Mouse (Mus musculus): ENCODE measurements at regions not wholly inside any gene's neighbourhood (a gene's known extent, or its start where the extent isn't known, plus 50 kb on each side); places are given as distances from the start of the nearest gene placed in this dataset.
A peak's percentile ranks its signal among the peaks of the same experiment; 100 is the strongest.

DNA sequence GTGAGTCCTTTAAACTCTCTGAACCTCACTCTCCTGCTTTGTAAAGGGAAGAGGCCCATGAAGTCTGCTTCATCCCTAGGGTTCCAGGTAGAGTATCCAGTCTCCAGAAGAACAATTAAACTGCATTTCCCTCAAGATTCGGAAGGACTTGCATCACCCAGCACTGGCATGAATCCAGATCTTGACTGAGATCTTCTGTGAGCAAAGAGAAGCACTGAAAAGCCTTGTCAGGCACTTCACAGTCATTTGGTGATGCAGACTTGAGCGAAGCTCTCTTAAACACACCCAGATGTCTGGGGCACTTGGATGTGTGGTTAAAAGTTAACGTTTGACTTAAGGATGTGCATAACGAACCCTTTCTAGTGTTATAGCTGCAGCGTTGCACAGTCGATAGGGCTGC, 247.4 kb upstream of the Noct start:
- Histone ChIP-seq H3K9me3 (ENCODE audit: low read length) (no peaks in the 10 kb centered on the region), H3K4me3 (ENCODE audit: low read length) (no peak overlapping the region), H3K27ac (ENCODE audit: low read length) (no peak overlapping the region), H3K4me2 (replicated peaks; ENCODE audit: low read depth, low read length) (no peak overlapping the region), H3K9ac (replicated peaks; ENCODE audit: low read length) (no peak overlapping the region), H3K4me1 (ENCODE audit: insufficient read depth, low read length) (no peaks in the 10 kb centered on the region), H3K27me3 (ENCODE audit: insufficient read depth, low read length) (no peaks in the 10 kb centered on the region), H3K36me3 (ENCODE audit: insufficient read depth, low read length) (no peaks in the 10 kb centered on the region)
- WGBS = 69% methylated on average over 6 of the region's 6 CpGs
- ATAC-seq (ENCODE audit: low FRiP score, low TSS enrichment) = no peak

DNA sequence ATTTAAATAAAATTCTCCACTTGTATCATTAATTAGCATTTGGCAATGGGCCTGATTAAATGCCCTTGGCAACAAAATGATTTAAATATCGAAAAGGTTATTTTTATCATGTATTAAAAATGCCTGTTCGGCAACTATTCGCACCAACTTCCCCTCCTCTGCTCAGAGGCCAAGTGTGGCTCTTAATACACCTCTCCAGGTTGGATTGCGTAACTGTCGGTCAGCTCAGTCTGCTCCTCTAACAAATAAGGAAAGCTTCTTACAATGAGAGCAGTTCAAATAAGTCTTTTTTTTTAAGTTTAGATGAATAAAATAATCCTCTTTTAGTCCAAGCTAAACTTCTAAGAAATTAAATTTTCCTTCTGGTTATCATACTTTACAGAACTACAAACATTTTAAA, 245.6 kb upstream of the Noct start:
- H3K36me3 ChIP-seq (ENCODE audit: insufficient read depth, low read length) = no peaks in the 10 kb centered on the region
- no peak for ATAC-seq (ENCODE audit: low FRiP score, low TSS enrichment)
- H3K4me1 ChIP-seq (ENCODE audit: insufficient read depth, low read length) = peaks cover 9% of the 10 kb centered on the region
- 91% methylated on average over 5 of the region's 5 CpGs for WGBS
- H3K9me3 ChIP-seq (ENCODE audit: low read length) = no peaks in the 10 kb centered on the region
- no peaks in the 10 kb centered on the region for H3K27me3 ChIP-seq (ENCODE audit: insufficient read depth, low read length)
- no peak overlapping the region for H3K4me3 ChIP-seq (ENCODE audit: low read length)
- H3K9ac ChIP-seq (replicated peaks; ENCODE audit: low read length) = no peak overlapping the region
- no peak overlapping the region for H3K4me2 ChIP-seq (replicated peaks; ENCODE audit: low read depth, low read length)
- H3K27ac ChIP-seq (ENCODE audit: low read length) = no peak overlapping the region

DNA sequence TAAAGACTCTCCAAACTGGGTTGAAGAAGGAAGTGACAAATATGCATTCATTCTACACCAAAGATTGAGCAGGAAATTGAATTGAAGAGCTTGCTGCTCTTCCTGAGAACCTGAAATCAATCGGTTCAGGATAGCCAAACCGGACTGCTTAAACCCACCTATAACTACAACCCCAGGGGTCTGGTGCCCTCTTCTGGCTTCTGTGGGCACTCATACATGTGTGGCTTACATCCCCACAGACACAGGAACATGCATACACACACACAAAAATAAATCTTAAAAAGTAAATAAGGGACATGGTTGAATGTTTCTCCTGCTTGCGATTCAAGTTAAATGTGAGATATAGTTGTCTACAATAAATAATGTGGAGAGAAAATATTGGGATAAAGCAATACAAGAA, 244.7 kb upstream of the Noct start:
- H3K36me3 ChIP-seq (ENCODE audit: insufficient read depth, low read length) = no peaks in the 10 kb centered on the region
- ATAC-seq (ENCODE audit: low FRiP score, low TSS enrichment) = no peak
- WGBS = 70% methylated on average over 3 of the region's 3 CpGs
- peaks cover 17% of the 10 kb centered on the region for H3K4me1 ChIP-seq (ENCODE audit: insufficient read depth, low read length)
- H3K4me2 ChIP-seq (replicated peaks; ENCODE audit: low read depth, low read length) = no peak overlapping the region
- H3K9ac ChIP-seq (replicated peaks; ENCODE audit: low read length) = no peak overlapping the region
- H3K4me3 ChIP-seq (ENCODE audit: low read length) = no peak overlapping the region
- no peaks in the 10 kb centered on the region for H3K9me3 ChIP-seq (ENCODE audit: low read length)
- no peaks in the 10 kb centered on the region for H3K27me3 ChIP-seq (ENCODE audit: insufficient read depth, low read length)
- H3K27ac ChIP-seq (ENCODE audit: low read length) = no peak overlapping the region

DNA sequence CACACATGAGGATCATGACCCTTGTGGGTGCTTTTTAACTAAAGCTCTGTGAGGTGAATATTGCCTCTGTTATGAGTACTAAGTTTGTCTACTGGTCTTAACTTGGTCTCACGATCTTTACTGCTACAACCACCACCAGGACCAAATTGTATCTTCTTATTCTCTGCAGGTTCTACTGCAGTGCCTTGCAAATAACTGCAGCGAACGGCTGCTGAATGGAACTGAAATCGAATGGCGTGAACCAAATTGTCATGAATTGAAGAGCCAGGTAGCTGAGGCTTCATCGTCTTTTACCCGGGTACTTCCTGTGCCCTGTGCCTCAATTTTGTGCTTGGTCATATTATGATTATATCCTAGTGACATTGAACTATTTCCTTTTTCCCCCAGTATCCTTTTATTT, 242.5 kb upstream of the Noct start:
- no peak overlapping the region for H3K9ac ChIP-seq (replicated peaks; ENCODE audit: low read length)
- H3K27me3 ChIP-seq (ENCODE audit: insufficient read depth, low read length) = no peaks in the 10 kb centered on the region
- peaks cover 17% of the 10 kb centered on the region for H3K4me1 ChIP-seq (ENCODE audit: insufficient read depth, low read length)
- H3K4me3 ChIP-seq (ENCODE audit: low read length) = no peak overlapping the region
- WGBS = 89% methylated on average over 7 of the region's 7 CpGs
- H3K4me2 ChIP-seq (replicated peaks; ENCODE audit: low read depth, low read length) = no peak overlapping the region
- ATAC-seq (ENCODE audit: low FRiP score, low TSS enrichment) = no peak
- no peaks in the 10 kb centered on the region for H3K9me3 ChIP-seq (ENCODE audit: low read length)
- no peaks in the 10 kb centered on the region for H3K36me3 ChIP-seq (ENCODE audit: insufficient read depth, low read length)
- H3K27ac ChIP-seq (ENCODE audit: low read length) = no peak overlapping the region

DNA sequence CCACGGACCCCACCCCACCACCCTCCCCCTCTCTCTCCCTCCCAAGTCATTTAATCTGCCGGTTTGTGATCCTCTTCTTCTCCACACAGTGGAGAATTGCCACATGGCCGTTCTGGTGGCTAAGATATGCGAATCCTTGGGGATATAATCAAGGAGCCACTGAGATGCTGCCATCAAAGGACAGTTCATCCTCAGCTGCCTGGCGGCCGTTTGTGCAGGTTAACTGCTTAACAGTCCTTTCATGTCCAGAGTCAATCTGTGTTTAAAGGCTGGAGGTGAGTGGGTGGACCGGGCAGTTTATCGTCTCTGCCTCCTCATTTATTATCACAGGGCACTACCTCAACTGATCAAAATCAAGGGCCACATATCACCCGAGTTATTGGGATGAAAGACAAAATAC, 241.6 kb upstream of the Noct start:
- Histone ChIP-seq H3K4me1 (ENCODE audit: insufficient read depth, low read length) (peaks cover 17% of the 10 kb centered on the region), H3K9ac (replicated peaks; ENCODE audit: low read length) (no peak overlapping the region), H3K9me3 (ENCODE audit: low read length) (no peaks in the 10 kb centered on the region), H3K27ac (ENCODE audit: low read length) (no peak overlapping the region), H3K36me3 (ENCODE audit: insufficient read depth, low read length) (no peaks in the 10 kb centered on the region), H3K4me2 (replicated peaks; ENCODE audit: low read depth, low read length) (no peak overlapping the region), H3K4me3 (ENCODE audit: low read length) (no peak overlapping the region), H3K27me3 (ENCODE audit: insufficient read depth, low read length) (no peaks in the 10 kb centered on the region)
- 11% methylated on average over 9 of the region's 9 CpGs for WGBS
- no peak for ATAC-seq (ENCODE audit: low FRiP score, low TSS enrichment)

DNA sequence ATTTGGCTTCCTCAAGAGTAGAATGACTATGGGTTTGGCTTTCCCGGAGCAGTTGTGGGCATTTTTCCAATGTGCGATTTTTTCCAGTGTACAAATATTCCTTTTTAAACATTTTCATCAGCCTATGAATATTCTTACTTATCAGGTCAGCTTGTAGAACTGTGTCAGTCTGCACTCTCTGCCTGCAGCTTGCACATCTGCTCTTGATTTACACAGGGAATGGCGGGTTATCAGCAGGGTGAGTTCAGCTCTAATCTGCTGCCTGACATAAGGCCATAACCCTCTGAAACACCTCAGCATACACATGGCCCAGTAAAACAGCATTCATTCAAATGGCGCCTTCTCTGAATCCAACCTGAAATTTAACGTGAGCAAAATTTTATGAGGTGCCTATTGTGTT, 241.1 kb upstream of the Noct start:
- Histone ChIP-seq H3K4me2 (replicated peaks; ENCODE audit: low read depth, low read length) (no peak overlapping the region), H3K27me3 (ENCODE audit: insufficient read depth, low read length) (no peaks in the 10 kb centered on the region), H3K36me3 (ENCODE audit: insufficient read depth, low read length) (no peaks in the 10 kb centered on the region), H3K4me1 (ENCODE audit: insufficient read depth, low read length) (peaks cover 17% of the 10 kb centered on the region), H3K9me3 (ENCODE audit: low read length) (no peaks in the 10 kb centered on the region), H3K27ac (ENCODE audit: low read length) (no peak overlapping the region), H3K9ac (replicated peaks; ENCODE audit: low read length) (no peak overlapping the region), H3K4me3 (ENCODE audit: low read length) (no peak overlapping the region)
- 44% methylated on average over 5 of the region's 5 CpGs for WGBS
- 0 out of 2 replicates have a peak, but pooled peaks have one; percentile 16 for ATAC-seq (ENCODE audit: low FRiP score, low TSS enrichment)

DNA sequence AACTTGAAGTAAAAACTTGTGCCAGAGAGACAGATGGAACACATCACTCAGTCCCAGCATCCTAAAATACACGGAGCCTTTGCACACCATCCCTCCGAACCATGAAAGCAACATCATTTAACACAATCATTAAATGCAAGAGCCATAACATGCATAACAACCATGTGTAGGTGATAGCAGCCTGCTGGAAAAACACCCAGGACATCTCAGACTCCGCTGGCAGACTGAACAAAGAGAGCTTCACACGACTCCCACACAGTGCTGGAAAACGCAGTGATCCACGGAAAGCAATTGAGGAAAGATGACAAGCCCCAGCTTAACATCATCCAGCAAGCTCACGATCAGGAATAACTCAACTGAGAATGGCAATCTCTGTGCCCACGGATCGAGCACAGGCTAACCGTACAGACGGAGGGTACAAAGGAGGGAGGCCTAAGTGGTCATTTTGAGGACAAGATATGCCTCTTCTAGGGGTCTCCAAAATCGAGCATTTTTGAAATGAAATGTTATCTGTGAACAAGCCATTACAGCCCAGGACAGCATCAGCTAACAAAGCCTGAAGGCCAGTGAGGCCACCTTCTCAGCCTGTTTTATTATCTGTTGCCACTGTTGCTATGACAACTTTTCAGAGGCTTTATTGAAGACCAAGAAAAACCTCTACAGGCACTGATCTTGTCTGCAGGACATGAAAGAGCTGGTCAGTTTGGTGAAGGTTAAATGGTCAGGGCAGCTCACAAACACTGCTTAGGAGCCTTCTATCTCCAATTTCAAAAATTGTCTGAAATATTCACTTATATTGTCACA, 240.1 kb upstream of the Noct start:
- ATAC-seq (ENCODE audit: low FRiP score, low TSS enrichment) = peak; percentile 83
- H3K27ac ChIP-seq (ENCODE audit: low read length) = no peak overlapping the region
- WGBS = 29% methylated on average over 12 of the region's 12 CpGs
- no peaks in the 10 kb centered on the region for H3K27me3 ChIP-seq (ENCODE audit: insufficient read depth, low read length)
- no peaks in the 10 kb centered on the region for H3K36me3 ChIP-seq (ENCODE audit: insufficient read depth, low read length)
- peaks cover 17% of the 10 kb centered on the region for H3K4me1 ChIP-seq (ENCODE audit: insufficient read depth, low read length)
- no peak overlapping the region for H3K9ac ChIP-seq (replicated peaks; ENCODE audit: low read length)
- H3K4me3 ChIP-seq (ENCODE audit: low read length) = no peak overlapping the region
- no peaks in the 10 kb centered on the region for H3K9me3 ChIP-seq (ENCODE audit: low read length)
- H3K4me2 ChIP-seq (replicated peaks; ENCODE audit: low read depth, low read length) = no peak overlapping the region

DNA sequence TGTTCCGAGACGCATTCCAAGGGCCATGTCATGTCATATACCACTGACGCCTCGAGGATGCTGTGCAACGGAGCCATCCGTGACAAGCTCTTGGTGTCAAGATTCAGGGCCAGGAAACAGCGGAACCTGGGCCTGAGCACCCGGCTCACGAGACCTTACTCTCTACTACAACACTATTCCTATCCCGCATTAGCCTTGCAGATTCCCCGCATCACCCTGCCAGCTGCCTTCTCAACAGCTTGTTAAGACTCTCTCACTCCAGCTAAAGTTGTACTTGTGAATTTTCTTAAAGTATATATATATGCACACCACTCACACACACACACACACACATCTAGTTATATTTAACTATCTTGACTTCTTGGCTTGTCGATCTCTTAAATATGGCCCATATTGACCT, 236.4 kb upstream of the Noct start:
- Histone ChIP-seq H3K9ac (replicated peaks; ENCODE audit: low read length) (no peak overlapping the region), H3K36me3 (ENCODE audit: insufficient read depth, low read length) (no peaks in the 10 kb centered on the region), H3K4me3 (ENCODE audit: low read length) (no peak overlapping the region), H3K27ac (ENCODE audit: low read length) (no peak overlapping the region), H3K9me3 (ENCODE audit: low read length) (no peaks in the 10 kb centered on the region), H3K27me3 (ENCODE audit: insufficient read depth, low read length) (no peaks in the 10 kb centered on the region), H3K4me2 (replicated peaks; ENCODE audit: low read depth, low read length) (no peak overlapping the region), H3K4me1 (ENCODE audit: insufficient read depth, low read length) (peaks cover 25% of the 10 kb centered on the region)
- ATAC-seq (ENCODE audit: low FRiP score, low TSS enrichment) = no peak
- 95% methylated on average over 12 of the region's 12 CpGs for WGBS

DNA sequence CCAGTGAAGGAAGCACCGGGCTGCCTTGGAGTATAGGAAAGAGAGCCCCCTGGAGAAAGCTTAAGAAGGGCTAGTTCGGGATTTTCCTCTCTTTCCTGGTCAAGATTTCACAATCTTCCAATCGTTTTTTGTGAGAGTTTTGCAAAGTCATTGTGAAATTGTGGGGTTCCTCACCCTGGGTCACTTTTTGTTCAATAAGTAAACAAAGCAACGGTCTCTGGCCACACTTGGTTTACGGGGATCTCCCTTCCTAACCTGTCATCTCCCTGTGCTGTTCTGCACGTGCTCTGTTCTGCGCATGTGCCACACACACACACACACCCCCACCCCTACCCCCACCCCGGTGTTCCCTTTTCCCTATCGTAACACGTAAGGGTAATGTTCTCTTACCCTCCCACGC, 233.4 kb upstream of the Noct start:
- Histone ChIP-seq H3K27ac (ENCODE audit: low read length) (no peak overlapping the region), H3K4me2 (replicated peaks; ENCODE audit: low read depth, low read length) (no peak overlapping the region), H3K27me3 (ENCODE audit: insufficient read depth, low read length) (no peaks in the 10 kb centered on the region), H3K36me3 (ENCODE audit: insufficient read depth, low read length) (no peaks in the 10 kb centered on the region), H3K9me3 (ENCODE audit: low read length) (no peaks in the 10 kb centered on the region), H3K4me3 (ENCODE audit: low read length) (no peak overlapping the region), H3K4me1 (ENCODE audit: insufficient read depth, low read length) (peaks cover 16% of the 10 kb centered on the region), H3K9ac (replicated peaks; ENCODE audit: low read length) (no peak overlapping the region)
- 72% methylated on average over 11 of the region's 11 CpGs for WGBS
- no peak for ATAC-seq (ENCODE audit: low FRiP score, low TSS enrichment)

DNA sequence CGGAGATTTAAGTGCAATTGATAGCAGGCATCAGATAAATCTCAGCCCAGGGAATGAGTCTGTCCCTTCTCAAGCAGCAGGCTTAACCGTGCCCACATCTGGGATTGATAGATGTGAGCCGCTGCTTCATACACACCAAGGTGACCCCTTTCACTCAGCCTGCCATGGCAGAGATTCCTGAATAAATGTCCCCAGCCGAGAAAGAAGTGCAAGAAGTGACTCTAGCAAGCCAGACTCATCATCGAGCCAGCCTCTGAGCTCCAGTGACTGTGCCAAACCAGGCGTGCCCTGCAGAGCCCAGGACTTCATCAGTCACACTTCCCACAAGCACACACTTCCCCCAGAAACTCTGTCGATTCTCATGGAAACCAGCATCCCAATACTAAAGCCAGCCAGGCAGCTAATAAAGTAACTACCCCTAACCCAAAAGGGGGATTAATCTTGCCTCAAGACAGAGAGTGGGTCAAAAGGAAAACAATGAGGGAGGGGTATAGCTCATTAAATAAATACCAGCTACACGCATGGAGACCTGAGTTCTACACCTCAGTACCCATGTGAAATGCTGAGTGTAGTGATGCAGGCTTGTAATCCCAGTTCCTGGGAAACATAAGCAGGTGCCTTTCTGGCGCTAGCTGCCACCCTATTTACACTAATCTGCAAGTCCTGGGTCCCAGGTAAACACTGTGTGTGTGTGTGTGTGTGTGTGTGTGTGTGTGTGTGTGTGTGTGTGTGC, 231.5 kb upstream of the Noct start:
- peak overlapping the region; percentile 78 for H3K27ac ChIP-seq (ENCODE audit: low read length)
- WGBS = 20% methylated on average over 9 of the region's 9 CpGs

More for the DNA sequence above, 231.5 kb upstream of the Noct start:
- H3K36me3 ChIP-seq (ENCODE audit: insufficient read depth, low read length) = no peaks in the 10 kb centered on the region
- peaks cover 16% of the 10 kb centered on the region for H3K4me1 ChIP-seq (ENCODE audit: insufficient read depth, low read length)
- peak; percentile 90 for ATAC-seq (ENCODE audit: low FRiP score, low TSS enrichment)
- no peak overlapping the region for H3K4me3 ChIP-seq (ENCODE audit: low read length)
- H3K27me3 ChIP-seq (ENCODE audit: insufficient read depth, low read length) = no peaks in the 10 kb centered on the region
- H3K4me2 ChIP-seq (replicated peaks; ENCODE audit: low read depth, low read length) = no peak overlapping the region
- no peaks in the 10 kb centered on the region for H3K9me3 ChIP-seq (ENCODE audit: low read length)
- H3K9ac ChIP-seq (replicated peaks; ENCODE audit: low read length) = no peak overlapping the region

All from kidney, embryonic 16.5 days (tissue).